Mouse (Mus musculus) neural tube, embryonic 11.5 days (tissue): ENCODE measurements at regions not wholly inside any gene's neighbourhood (a gene's known extent, or its start where the extent isn't known, plus 50 kb on each side); places are given as distances from the start of the nearest gene placed in this dataset.
A peak's percentile ranks its signal among the peaks of the same experiment; 100 is the strongest.

ENCODE experiments used
- ATAC-seq: fragments of 200-750 bp; cut with Nextera tagmentation; 2 replicates; pipeline ENCODE4 v1.8.0; 2017; ENCODE audit warnings: moderate number of reproducible peaks, mild to moderate bottlenecking, moderate TSS enrichment, moderate library complexity; ENCODE audit not compliant: insufficient read depth, low FRiP score, low TSS enrichment
- DNase-seq: peaks from one replicate; pipeline ENCODE4 v3.0.0-alpha.2; 2015; ENCODE audit warnings: low spot score
- H3K27ac ChIP-seq: fragments of 300-500 bp; sonication (generic); 2 replicates; pipeline ENCODE4 v1.5.1; 2014; ENCODE audit warnings: low read depth, mild to moderate bottlenecking, low read length
- H3K27me3 ChIP-seq: fragments of 300-500 bp; sonication (generic); 2 replicates; pipeline ENCODE4 v1.6.1; 2014; ENCODE audit warnings: mild to moderate bottlenecking, low read length, mixed read lengths; ENCODE audit not compliant: control insufficient read depth, insufficient read depth
- H3K36me3 ChIP-seq: fragments of 300-500 bp; sonication (generic); 2 replicates; pipeline ENCODE4 v1.6.1; 2014; ENCODE audit warnings: mild to moderate bottlenecking, low read length, moderate library complexity, mixed read lengths; ENCODE audit not compliant: control insufficient read depth, insufficient read depth
- H3K4me1 ChIP-seq: fragments of 300-500 bp; sonication (generic); 2 replicates; pipeline ENCODE4 v1.6.1; 2014; ENCODE audit warnings: low read length, mixed read lengths; ENCODE audit not compliant: control insufficient read depth, insufficient read depth
- H3K4me2 ChIP-seq: fragments of 300-500 bp; sonication (generic); 2 replicates; pipeline ENCODE4 v1.6.1; 2014; ENCODE audit warnings: low read depth, mild to moderate bottlenecking, moderate library complexity
- H3K4me3 ChIP-seq: fragments of 300-500 bp; sonication (generic); 2 replicates; pipeline ENCODE4 v1.5.1; 2014; ENCODE audit warnings: low read depth, low read length
- H3K9ac ChIP-seq: fragments of 300-500 bp; sonication (generic); 2 replicates; pipeline ENCODE4 v1.6.1; 2014; ENCODE audit warnings: mild to moderate bottlenecking, low read length
- H3K9me3 ChIP-seq: fragments of 300-500 bp; sonication (generic); 2 replicates; pipeline ENCODE4 v1.6.1; 2016; ENCODE audit warnings: low read length; ENCODE audit not compliant: control insufficient read depth
- WGBS: fragments of 180-500 bp; shearing (Covaris S2); extraction: QIAGEN DNeasy Blood & Tissue Kit; methylation state at CpG from one replicate; pipeline ENCODE4 v1.1.7; 2014; 5-methylcytosine and 5-hydroxymethylcytosine counted together

- Histone ChIP-seq H3K4me3 (no peak overlapping the region), H3K4me1 (no peaks in the 10 kb centered on the region), H3K27ac (no peak overlapping the region), H3K27me3 (no peaks in the 10 kb centered on the region), H3K9me3 (no peaks in the 10 kb centered on the region), H3K4me2 (no peak overlapping the region), H3K36me3 (no peaks in the 10 kb centered on the region), H3K9ac (no peak overlapping the region)
- 30% methylated on average over 2 of the region's 2 CpGs for WGBS
- no peak for DNase-seq
- ATAC-seq = no peak
Measured at GRCm38 (mm10) chr8:65208791-65209190, 79.4 kb upstream of the BC030870 start.

GRCm38 (mm10) chr8:65206202-65206601 is 76.8 kb upstream of the BC030870 start:
- 99% methylated on average over 2 of the region's 2 CpGs for WGBS
- no peak overlapping the region for H3K27ac ChIP-seq
- H3K9ac ChIP-seq = no peak overlapping the region
- H3K36me3 ChIP-seq = no peaks in the 10 kb centered on the region
- ATAC-seq (no peak), DNase-seq (no peak)
- H3K9me3 ChIP-seq = no peaks in the 10 kb centered on the region
- no peaks in the 10 kb centered on the region for H3K4me1 ChIP-seq
- no peaks in the 10 kb centered on the region for H3K27me3 ChIP-seq
- H3K4me2 ChIP-seq = no peak overlapping the region
- no peak overlapping the region for H3K4me3 ChIP-seq

GRCm38 (mm10) chr8:65194656-65195055 is 65.3 kb upstream of the BC030870 start:
- Histone ChIP-seq H3K27ac (no peak overlapping the region), H3K27me3 (no peaks in the 10 kb centered on the region), H3K4me2 (no peak overlapping the region), H3K4me1 (no peaks in the 10 kb centered on the region), H3K4me3 (no peak overlapping the region), H3K36me3 (no peaks in the 10 kb centered on the region), H3K9me3 (no peaks in the 10 kb centered on the region), H3K9ac (no peak overlapping the region)
- ATAC-seq = no peak
- DNase-seq = no peak

DNA sequence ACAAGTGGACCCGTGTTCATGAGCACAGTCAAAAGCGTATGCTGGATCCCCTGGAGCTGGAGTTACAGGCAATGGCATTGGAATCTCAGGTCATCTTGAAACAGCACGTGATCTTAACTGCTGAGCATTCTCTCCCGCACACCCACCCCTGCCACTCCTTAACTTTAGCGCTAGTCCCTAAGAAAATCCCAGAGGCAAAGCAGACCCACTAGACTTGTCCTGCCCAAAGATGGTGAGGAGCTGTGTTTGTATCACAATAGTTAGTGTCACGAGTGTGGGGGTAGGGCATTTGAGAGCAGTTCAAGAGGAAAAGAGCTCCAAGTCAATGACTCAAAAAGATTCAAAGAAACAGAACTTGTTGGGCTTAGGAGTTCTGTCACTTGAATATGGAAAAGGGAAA is 64.9 kb upstream of the BC030870 start:
- no peaks in the 10 kb centered on the region for H3K36me3 ChIP-seq
- H3K4me3 ChIP-seq = no peak overlapping the region
- no peaks in the 10 kb centered on the region for H3K27me3 ChIP-seq
- no peaks in the 10 kb centered on the region for H3K4me1 ChIP-seq
- ATAC-seq (no peak), DNase-seq (no peak)
- H3K9ac ChIP-seq = no peak overlapping the region
- 82% methylated on average over 6 of the region's 6 CpGs for WGBS
- no peaks in the 10 kb centered on the region for H3K9me3 ChIP-seq
- no peak overlapping the region for H3K27ac ChIP-seq
- no peak overlapping the region for H3K4me2 ChIP-seq

- Histone ChIP-seq H3K4me3 (no peak overlapping the region), H3K36me3 (no peaks in the 10 kb centered on the region), H3K27me3 (no peaks in the 10 kb centered on the region), H3K4me2 (no peak overlapping the region), H3K4me1 (0 out of 2 replicates have a peak, but pooled peaks cover 2% of the 10 kb centered on the region), H3K9me3 (no peaks in the 10 kb centered on the region), H3K9ac (no peak overlapping the region), H3K27ac (no peak overlapping the region)
- DNase-seq = no peak
- ATAC-seq = peak; percentile 48; the same call in 1 of the 2 replicates
- 3% methylated on average over 5 of the region's 5 CpGs for WGBS
Measured at GRCm38 (mm10) chr8:65182346-65182745, 53.0 kb upstream of the BC030870 start.

- no peaks in the 10 kb centered on the region for H3K27me3 ChIP-seq
- no peaks in the 10 kb centered on the region for H3K9me3 ChIP-seq
- no peak overlapping the region for H3K27ac ChIP-seq
- no peak for ATAC-seq
- H3K4me3 ChIP-seq = no peak overlapping the region
- H3K4me1 ChIP-seq = 0 out of 2 replicates have a peak, but pooled peaks cover 2% of the 10 kb centered on the region
- H3K36me3 ChIP-seq = no peaks in the 10 kb centered on the region
- no peak overlapping the region for H3K4me2 ChIP-seq
- H3K9ac ChIP-seq = no peak overlapping the region
- no peak for DNase-seq
- WGBS = 17% methylated on average over 1 of the region's 1 CpGs
Measured at GRCm38 (mm10) chr8:65180447-65180846, 51.1 kb upstream of the BC030870 start.
